Mouse (Mus musculus) heart, adult 2 months (tissue): ENCODE data around the gene Zdhhc14. TPM values are rescaled to one million over a fixed set of nuclear protein-coding genes. Genes with fewer than 3 reads are reported as not detected.

Experiments
- DNase-seq, 2 experiments: peaks; one replicate each; pipeline ENCODE4 v3.0.0; 2021
- H3K27ac ChIP-seq: fragments of 200-600 bp; 2 replicates; pipeline ENCODE4 v1.8.1; 2022
- H3K27me3 ChIP-seq: fragments of 200-500 bp; 2 replicates; pipeline ENCODE4 v1.6.1; 2012; ENCODE audit warnings: mild to moderate bottlenecking, low read length, inconsistent platforms, mixed read lengths; ENCODE audit not compliant: control insufficient read depth, insufficient read depth
- H3K36me3 ChIP-seq: fragments of 200-500 bp; 2 replicates; pipeline ENCODE4 v1.6.1; 2012; ENCODE audit warnings: low read length, inconsistent platforms; ENCODE audit not compliant: control insufficient read depth, insufficient read depth
- H3K4me1 ChIP-seq: fragments of 200-500 bp; 2 replicates; pipeline ENCODE4 v1.6.1; 2011; ENCODE audit warnings: low read length; ENCODE audit not compliant: control insufficient read depth, insufficient read depth
- H3K4me3 ChIP-seq: fragments of 200-600 bp; 2 replicates; pipeline ENCODE4 v1.8.1; 2022
- H3K79me2 ChIP-seq: fragments of 200-500 bp; replicated peaks from 2 replicates; pipeline ENCODE4 v1.6.1; 2012; ENCODE audit warnings: mild to moderate bottlenecking, inconsistent platforms, low read length, moderate library complexity, mixed read lengths; ENCODE audit not compliant: control insufficient read depth, insufficient read depth
- H3K9ac ChIP-seq: fragments of 200-500 bp; 2 replicates; pipeline ENCODE4 v1.6.1; 2012; ENCODE audit warnings: low read depth, mild to moderate bottlenecking, control low read depth, inconsistent platforms, low read length, mixed read lengths
- CTCF ChIP-seq: fragments of 200-600 bp; IDR thresholded peaks from 2 replicates; pipeline ENCODE4 v1.8.1; 2022; ENCODE audit warnings: antibody characterized with exemption, mild to moderate bottlenecking, moderate library complexity
- EP300 ChIP-seq: fragments of 200-500 bp; IDR thresholded peaks from 2 replicates; pipeline ENCODE4 v1.6.1; 2011; ENCODE audit warnings: low read depth, low read length, control low read depth; ENCODE audit not compliant: insufficient read depth
- POLR2A ChIP-seq: fragments of 200-500 bp; IDR thresholded peaks from 2 replicates; pipeline ENCODE4 v1.6.1; 2011; ENCODE audit warnings: mild to moderate bottlenecking, low read depth, low read length, control low read depth; ENCODE audit not compliant: insufficient read depth
- WGBS: fragments of 180-500 bp; shearing (Covaris S2); methylation state at CpG from one replicate; pipeline ENCODE4 v1.1.7; 2018; 5-methylcytosine and 5-hydroxymethylcytosine counted together
- intact Hi-C: fragments of 180-260 bp; cut with DNase I; formaldehyde crosslinking; loops from one replicate; pipeline ENCODE4 v1.15.1; 2025
- polyA plus RNA-seq: library from polyadenylated mRNA; depleted of rRNA; stranded (reverse); fragments of >200 nt; gene quantifications from 2 replicates; pipeline ENCODE4 v1.2.3, GENCODE M21; 2012
- total RNA-seq, 2 experiments: library from RNA; stranded (reverse); gene quantifications; 2 replicates each; pipeline ENCODE4 v1.2.3; 2021

The Zdhhc14 gene
- total and polyA plus RNA-seq, 3 experiments = 1.5 to 5.4 (median 4.4) TPM

- 39% methylated on average over 1 of the region's 1 CpGs for WGBS
- Histone ChIP-seq H3K36me3 (no peaks in the 10 kb centered on the region), H3K4me1 (no peaks in the 10 kb centered on the region), H3K4me3 (no peak overlapping the region), H3K9ac (no peak overlapping the region), H3K27me3 (no peaks in the 10 kb centered on the region), H3K27ac (no peak overlapping the region), H3K79me2 (no peaks in the 10 kb centered on the region)
- no peak for TF ChIP-seq POLR2A
- DNase-seq = no peak
- intact Hi-C loops = no loop called here
Observed at GRCm38 (mm10) chr17:5521532-5521931, 29.2 kb downstream of the Zdhhc14 start.

- no peaks in the 10 kb centered on the region for H3K27me3 ChIP-seq
- H3K36me3 ChIP-seq = no peaks in the 10 kb centered on the region
- no peaks in the 10 kb centered on the region for H3K4me1 ChIP-seq
- no peak for TF ChIP-seq CTCF
- TF ChIP-seq POLR2A = no peak
- no peak for TF ChIP-seq EP300
- H3K4me3 ChIP-seq = no peak overlapping the region
- intact Hi-C loops = no loop called here
- H3K79me2 ChIP-seq = no peaks in the 10 kb centered on the region
- no peak for DNase-seq
- 85% methylated on average over 6 of the region's 6 CpGs for WGBS
- H3K9ac ChIP-seq = no peak overlapping the region
- H3K27ac ChIP-seq = no peak overlapping the region
Observed at GRCm38 (mm10) chr17:5529552-5529951, 37.2 kb downstream of the Zdhhc14 start.

GRCm38 (mm10) chr17:5532816-5533215 is 40.5 kb downstream of the Zdhhc14 start:
- intact Hi-C loops = loop anchor here (1.0 kb wide), 1 partner anchor 93 kb away; the partner anchor contains the start of gene Tmem242
- H3K9ac ChIP-seq = no peak overlapping the region
- TF ChIP-seq POLR2A (no peak), CTCF (no peak), EP300 (no peak)
- H3K4me1 ChIP-seq = no peaks in the 10 kb centered on the region; the same call in 1 of the 2 replicates
- no peak for DNase-seq
- H3K36me3 ChIP-seq = no peaks in the 10 kb centered on the region
- 62% methylated on average over 5 of the region's 5 CpGs for WGBS
- H3K27ac ChIP-seq = no peak overlapping the region
- no peaks in the 10 kb centered on the region for H3K79me2 ChIP-seq
- H3K27me3 ChIP-seq = no peaks in the 10 kb centered on the region
- H3K4me3 ChIP-seq = no peak overlapping the region

GRCm38 (mm10) chr17:5535357-5535756 is 43.0 kb downstream of the Zdhhc14 start:
- Histone ChIP-seq H3K79me2 (no peaks in the 10 kb centered on the region), H3K4me1 (no peaks in the 10 kb centered on the region; the same call in 1 of the 2 replicates), H3K4me3 (no peak overlapping the region), H3K9ac (no peak overlapping the region), H3K27me3 (no peaks in the 10 kb centered on the region), H3K36me3 (no peaks in the 10 kb centered on the region), H3K27ac (no peak overlapping the region)
- no peak for DNase-seq
- intact Hi-C loops = no loop called here
- TF ChIP-seq EP300 = no peak
- TF ChIP-seq CTCF = peak; percentile 44
- 58% methylated on average over 4 of the region's 4 CpGs for WGBS

GRCm38 (mm10) chr17:5536259-5537094 is 44.1 kb downstream of the Zdhhc14 start:
- Histone ChIP-seq H3K79me2 (no peaks in the 10 kb centered on the region), H3K27ac (no peak overlapping the region), H3K4me3 (no peak overlapping the region), H3K9ac (no peak overlapping the region), H3K4me1 (no peaks in the 10 kb centered on the region; the same call in 1 of the 2 replicates), H3K36me3 (no peaks in the 10 kb centered on the region), H3K27me3 (no peaks in the 10 kb centered on the region)
- no peak for TF ChIP-seq POLR2A
- no peak for TF ChIP-seq EP300
- no peak for TF ChIP-seq CTCF
- DNase-seq = no peak
- WGBS = 77% methylated on average over 10 of the region's 12 CpGs
- intact Hi-C loops = no loop called here

DNA sequence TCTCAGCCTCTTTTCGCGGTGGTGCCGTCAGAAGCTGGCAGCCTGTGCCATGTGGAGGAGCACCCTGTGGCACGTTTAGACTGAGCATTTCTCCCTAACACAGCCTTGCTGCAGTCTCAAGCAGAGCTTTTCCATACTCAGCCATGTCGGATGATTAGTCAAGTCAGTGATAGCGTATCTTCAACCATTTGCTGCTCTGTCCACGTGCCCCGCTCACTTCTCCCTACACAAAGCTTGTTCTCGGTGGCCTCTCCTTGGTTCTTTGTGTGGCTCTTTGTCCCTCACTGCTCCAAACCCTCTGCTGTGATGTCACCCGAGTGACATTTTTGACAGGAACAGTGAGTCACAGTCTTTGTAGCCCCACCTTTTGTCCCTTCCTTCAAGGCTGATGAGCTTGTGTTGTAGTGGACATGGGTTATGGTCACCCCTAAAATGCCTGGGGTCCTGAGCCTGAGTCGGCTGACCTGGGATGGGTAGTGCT is 44.8 kb downstream of the Zdhhc14 start:
- WGBS = 65% methylated on average over 11 of the region's 11 CpGs
- H3K9ac ChIP-seq = no peak overlapping the region
- intact Hi-C loops = no loop called here
- H3K27me3 ChIP-seq = no peaks in the 10 kb centered on the region
- H3K36me3 ChIP-seq = no peaks in the 10 kb centered on the region
- H3K4me1 ChIP-seq = no peaks in the 10 kb centered on the region; the same call in 1 of the 2 replicates
- H3K79me2 ChIP-seq = no peaks in the 10 kb centered on the region
- no peak overlapping the region for H3K27ac ChIP-seq
- TF ChIP-seq EP300 (no peak), CTCF (no peak)
- DNase-seq = no peak
- no peak overlapping the region for H3K4me3 ChIP-seq
